Mouse (Mus musculus): ENCODE data around the gene Cd180. TPM values are rescaled to one million over a fixed set of nuclear protein-coding genes. Genes with fewer than 3 reads are reported as not detected.

Cd180 gene
- polyA plus RNA-seq, 1 experiment from 2014 or later = 0.88 TPM

GRCm38 (mm10) chr13:102773169-102773568 is 79.8 kb downstream of the Cd180 start:
- no peak for ATAC-seq (ENCODE audit: insufficient number of reproducible peaks, insufficient read depth, low FRiP score, low read depth)
- Histone ChIP-seq H3K36me3 (ENCODE audit: control insufficient read depth, insufficient read depth, low read length) (peaks cover 95% of the 10 kb centered on the region), H3K4me1 (ENCODE audit: control insufficient read depth in 2 of 2, insufficient read depth in 2 of 2, low read length in 2 of 2) (no peaks in the 10 kb centered on the region), H3K27me3 (ENCODE audit: control insufficient read depth, insufficient read depth, low read length) (no peaks in the 10 kb centered on the region), H3K9ac (ENCODE audit: low read length) (no peak overlapping the region), H3K4me3 (ENCODE audit: control insufficient read depth in 1 of 2, insufficient read depth in 1 of 2, low read depth in 1 of 2, low read length in 2 of 2) (no peak overlapping the region), H3K4me2 (ENCODE audit: low read length) (no peak overlapping the region), H3K9me3 (ENCODE audit: control insufficient read depth, low read length) (no peaks in the 10 kb centered on the region), H3K27ac (replicated peaks in 1 of 2; ENCODE audit: control insufficient read depth in 1 of 2, insufficient read depth in 1 of 2, low read depth in 2 of 2, low read length in 2 of 2) (no peak overlapping the region)
- WGBS = 82% methylated on average over 9 of the region's 9 CpGs

DNA sequence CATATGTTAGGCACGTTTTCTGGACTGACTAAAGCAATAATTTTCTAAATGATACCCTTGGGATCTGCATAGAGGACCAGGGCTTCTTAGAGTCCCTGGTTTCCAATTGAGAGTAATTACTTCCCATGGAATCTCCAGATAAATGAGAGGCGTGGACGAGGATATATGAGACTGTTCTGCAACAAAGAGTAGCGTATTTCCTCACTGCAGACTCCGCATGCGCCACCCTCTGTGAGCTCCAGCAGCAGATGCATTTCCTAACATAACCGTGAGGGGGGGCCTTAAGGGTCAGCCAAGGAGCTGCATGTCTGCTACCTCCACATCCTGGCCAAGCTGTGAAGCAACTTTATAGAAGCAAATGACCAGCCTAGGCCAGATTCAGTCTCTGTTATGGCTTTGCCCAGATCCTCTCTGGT is 81.4 kb downstream of the Cd180 start:
- Histone ChIP-seq H3K4me2 (ENCODE audit: low read length) (no peak overlapping the region), H3K27ac (replicated peaks in 1 of 2; ENCODE audit: control insufficient read depth in 1 of 2, insufficient read depth in 1 of 2, low read depth in 2 of 2, low read length in 2 of 2) (no peak overlapping the region), H3K9ac (ENCODE audit: low read length) (no peak overlapping the region), H3K4me1 (ENCODE audit: control insufficient read depth in 2 of 2, insufficient read depth in 2 of 2, low read length in 2 of 2) (no peaks in the 10 kb centered on the region), H3K36me3 (ENCODE audit: control insufficient read depth, insufficient read depth, low read length) (peaks cover 95% of the 10 kb centered on the region), H3K27me3 (ENCODE audit: control insufficient read depth, insufficient read depth, low read length) (no peaks in the 10 kb centered on the region), H3K9me3 (ENCODE audit: control insufficient read depth, low read length) (no peaks in the 10 kb centered on the region), H3K4me3 (ENCODE audit: control insufficient read depth in 1 of 2, insufficient read depth in 1 of 2, low read depth in 1 of 2, low read length in 2 of 2) (no peak overlapping the region)
- WGBS = 78% methylated on average over 7 of the region's 7 CpGs
- no peak for ATAC-seq (ENCODE audit: insufficient number of reproducible peaks, insufficient read depth, low FRiP score, low read depth)

DNA sequence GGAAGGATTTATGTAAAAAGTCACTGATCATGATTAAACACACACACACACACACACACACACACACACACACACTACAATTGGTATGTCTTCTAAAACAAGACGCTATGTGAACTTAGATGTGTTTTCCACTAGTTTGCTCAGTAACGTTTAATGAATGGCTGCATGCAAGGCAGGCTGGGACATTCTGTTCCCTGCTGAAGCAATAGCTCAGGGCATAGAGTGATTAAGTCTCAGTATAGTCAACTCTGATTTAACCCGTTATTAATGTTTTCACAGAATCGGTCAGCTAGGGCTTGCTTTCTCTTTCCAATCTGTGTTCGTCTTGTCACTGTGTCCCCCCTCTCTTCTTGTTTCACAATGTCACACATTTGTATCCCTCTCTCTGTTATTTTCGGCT is 82.1 kb downstream of the Cd180 start:
- Histone ChIP-seq H3K4me1 (ENCODE audit: control insufficient read depth in 2 of 2, insufficient read depth in 2 of 2, low read length in 2 of 2) (no peaks in the 10 kb centered on the region), H3K9ac (ENCODE audit: low read length) (no peak overlapping the region), H3K27ac (replicated peaks in 1 of 2; ENCODE audit: control insufficient read depth in 1 of 2, insufficient read depth in 1 of 2, low read depth in 2 of 2, low read length in 2 of 2) (no peak overlapping the region), H3K36me3 (ENCODE audit: control insufficient read depth, insufficient read depth, low read length) (peaks cover 95% of the 10 kb centered on the region), H3K9me3 (ENCODE audit: control insufficient read depth, low read length) (no peaks in the 10 kb centered on the region), H3K4me2 (ENCODE audit: low read length) (no peak overlapping the region), H3K4me3 (ENCODE audit: control insufficient read depth in 1 of 2, insufficient read depth in 1 of 2, low read depth in 1 of 2, low read length in 2 of 2) (no peak overlapping the region), H3K27me3 (ENCODE audit: control insufficient read depth, insufficient read depth, low read length) (no peaks in the 10 kb centered on the region)
- ATAC-seq (ENCODE audit: insufficient number of reproducible peaks, insufficient read depth, low FRiP score, low read depth) = no peak
- 89% methylated on average over 6 of the region's 6 CpGs for WGBS

GRCm38 (mm10) chr13:102778859-102779258 is 85.5 kb downstream of the Cd180 start:
- Histone ChIP-seq H3K9ac (ENCODE audit: low read length) (no peak overlapping the region), H3K4me1 (ENCODE audit: control insufficient read depth in 2 of 2, insufficient read depth in 2 of 2, low read length in 2 of 2) (no peaks in the 10 kb centered on the region), H3K27ac (replicated peaks in 1 of 2; ENCODE audit: control insufficient read depth in 1 of 2, insufficient read depth in 1 of 2, low read depth in 2 of 2, low read length in 2 of 2) (no peak overlapping the region), H3K36me3 (ENCODE audit: control insufficient read depth, insufficient read depth, low read length) (peaks cover 95% of the 10 kb centered on the region), H3K27me3 (ENCODE audit: control insufficient read depth, insufficient read depth, low read length) (no peaks in the 10 kb centered on the region), H3K9me3 (ENCODE audit: control insufficient read depth, low read length) (no peaks in the 10 kb centered on the region), H3K4me3 (ENCODE audit: control insufficient read depth in 1 of 2, insufficient read depth in 1 of 2, low read depth in 1 of 2, low read length in 2 of 2) (no peak overlapping the region), H3K4me2 (ENCODE audit: low read length) (no peak overlapping the region)
- WGBS = 84% methylated on average over 3 of the region's 3 CpGs
- ATAC-seq (ENCODE audit: insufficient number of reproducible peaks, insufficient read depth, low FRiP score, low read depth) = no peak

- Histone ChIP-seq H3K9ac (ENCODE audit: low read length) (no peak overlapping the region), H3K27me3 (ENCODE audit: control insufficient read depth, insufficient read depth, low read length) (no peaks in the 10 kb centered on the region), H3K27ac (replicated peaks in 1 of 2; ENCODE audit: control insufficient read depth in 1 of 2, insufficient read depth in 1 of 2, low read depth in 2 of 2, low read length in 2 of 2) (no peak overlapping the region), H3K4me2 (ENCODE audit: low read length) (no peak overlapping the region), H3K36me3 (ENCODE audit: control insufficient read depth, insufficient read depth, low read length) (peaks cover 95% of the 10 kb centered on the region), H3K4me1 (ENCODE audit: control insufficient read depth in 2 of 2, insufficient read depth in 2 of 2, low read length in 2 of 2) (no peaks in the 10 kb centered on the region), H3K4me3 (ENCODE audit: control insufficient read depth in 1 of 2, insufficient read depth in 1 of 2, low read depth in 1 of 2, low read length in 2 of 2) (no peak overlapping the region), H3K9me3 (ENCODE audit: control insufficient read depth, low read length) (no peaks in the 10 kb centered on the region)
- no peak for ATAC-seq (ENCODE audit: insufficient number of reproducible peaks, insufficient read depth, low FRiP score, low read depth)
- 96% methylated on average over 3 of the region's 3 CpGs for WGBS
Observed at GRCm38 (mm10) chr13:102779275-102779674, 85.9 kb downstream of the Cd180 start.

- H3K36me3 ChIP-seq (ENCODE audit: control insufficient read depth, insufficient read depth, low read length) = peaks cover 94% of the 10 kb centered on the region
- WGBS = 88% methylated on average over 7 of the region's 7 CpGs
Observed at GRCm38 (mm10) chr13:102783531-102784310, 90.4 kb downstream of the Cd180 start.

DNA sequence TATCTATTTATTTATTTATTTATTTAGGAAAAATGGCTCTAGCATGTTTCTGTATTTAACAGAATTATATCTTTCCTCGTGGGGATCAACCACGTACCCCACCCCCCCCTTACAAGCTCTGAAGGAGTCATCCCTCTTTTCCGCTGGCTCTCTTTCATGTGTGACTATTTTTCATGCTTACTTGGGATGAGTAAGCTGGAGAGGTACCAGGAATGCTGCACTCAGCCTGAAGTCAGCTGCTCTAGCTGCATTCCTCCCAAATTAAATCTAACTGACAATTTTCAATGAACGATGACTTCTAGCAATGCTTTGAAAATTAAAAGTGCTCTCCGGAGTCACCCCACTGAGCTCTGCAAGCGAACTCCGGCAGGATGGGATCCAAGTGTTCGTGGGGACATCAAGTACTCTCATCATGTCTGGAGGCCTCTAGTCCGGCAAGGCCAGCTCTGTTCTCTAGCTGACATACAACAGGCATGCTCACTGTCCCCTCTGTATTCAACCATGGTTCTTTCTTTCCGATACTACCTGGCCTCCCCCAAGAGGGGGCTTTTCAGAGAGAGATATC is 93.4 kb downstream of the Cd180 start:
- no peak overlapping the region for H3K27ac ChIP-seq (replicated peaks in 1 of 2; ENCODE audit: control insufficient read depth in 1 of 2, insufficient read depth in 1 of 2, low read depth in 2 of 2, low read length in 2 of 2)
- WGBS = 90% methylated on average over 10 of the region's 10 CpGs
- H3K4me3 ChIP-seq (ENCODE audit: control insufficient read depth in 1 of 2, insufficient read depth in 1 of 2, low read depth in 1 of 2, low read length in 2 of 2) = no peak overlapping the region
- H3K4me1 ChIP-seq (ENCODE audit: control insufficient read depth in 2 of 2, insufficient read depth in 2 of 2, low read length in 2 of 2) = no peaks in the 10 kb centered on the region
- no peak overlapping the region for H3K4me2 ChIP-seq (ENCODE audit: low read length)
- H3K36me3 ChIP-seq (ENCODE audit: control insufficient read depth, insufficient read depth, low read length) = peaks cover 85% of the 10 kb centered on the region
- no peak overlapping the region for H3K9ac ChIP-seq (ENCODE audit: low read length)
- no peak for ATAC-seq (ENCODE audit: insufficient number of reproducible peaks, insufficient read depth, low FRiP score, low read depth)
- H3K27me3 ChIP-seq (ENCODE audit: control insufficient read depth, insufficient read depth, low read length) = no peaks in the 10 kb centered on the region
- H3K9me3 ChIP-seq (ENCODE audit: control insufficient read depth, low read length) = no peaks in the 10 kb centered on the region

More at GRCm38 (mm10) chr13:102783531-102784310, 90.4 kb downstream of the Cd180 start:
- no peak for ATAC-seq (ENCODE audit: insufficient number of reproducible peaks, insufficient read depth, low FRiP score, low read depth)
- Histone ChIP-seq H3K4me3 (ENCODE audit: control insufficient read depth in 1 of 2, insufficient read depth in 1 of 2, low read depth in 1 of 2, low read length in 2 of 2) (no peak overlapping the region), H3K27me3 (ENCODE audit: control insufficient read depth, insufficient read depth, low read length) (no peaks in the 10 kb centered on the region), H3K9ac (ENCODE audit: low read length) (no peak overlapping the region), H3K4me1 (ENCODE audit: control insufficient read depth in 2 of 2, insufficient read depth in 2 of 2, low read length in 2 of 2) (no peaks in the 10 kb centered on the region), H3K9me3 (ENCODE audit: control insufficient read depth, low read length) (no peaks in the 10 kb centered on the region), H3K4me2 (ENCODE audit: low read length) (no peak overlapping the region), H3K27ac (replicated peaks in 1 of 2; ENCODE audit: control insufficient read depth in 1 of 2, insufficient read depth in 1 of 2, low read depth in 2 of 2, low read length in 2 of 2) (no peak overlapping the region)
